8 mouse cellular contexts compared by ENCODE assay signal in the genomic region with DNA sequence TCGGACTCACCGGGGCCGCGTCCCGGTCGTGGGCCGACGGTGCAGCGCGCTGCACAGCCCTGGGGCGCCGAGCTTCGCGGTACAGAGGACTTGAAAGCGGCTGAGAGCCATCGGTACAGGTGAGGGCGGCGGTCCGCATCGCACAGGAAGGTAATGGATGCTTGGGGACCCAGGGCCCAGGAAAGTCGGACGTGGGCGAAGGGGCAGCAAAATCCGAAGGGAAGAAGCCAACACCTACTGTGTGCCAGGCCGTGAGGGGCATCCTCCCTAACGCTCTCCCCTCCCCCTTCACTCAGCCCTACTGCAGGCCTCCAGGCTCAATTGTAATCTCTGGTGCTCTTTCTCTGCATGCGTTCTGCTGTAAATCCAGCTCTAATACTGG. TPM values are rescaled to one million over a fixed set of nuclear protein-coding genes. Genes with fewer than 3 reads are reported as not detected.
A peak's percentile ranks its signal among the peaks of the same experiment; 100 is the strongest.
DNase-seq lines count a peak whose midpoint lies in the region; ATAC-seq lines count a peak whose summit lies in the region.

No protein-coding gene starts in this region.

- H3K36me3 ChIP-seq in hindbrain, embryonic 15.5 days, result peaks cover 31% of the 10 kb centered on the region
- peaks cover 30% of the 10 kb centered on the region for H3K36me3 ChIP-seq in midbrain, embryonic 16.5 days (ENCODE audit: control insufficient read depth, insufficient read depth, low read length)

- H3K9me3 ChIP-seq in hindbrain, embryonic 15.5 days, result no peaks in the 10 kb centered on the region
- H3K9me3 ChIP-seq in midbrain, embryonic 16.5 days (replicated peaks; ENCODE audit: control insufficient read depth, low read length, poor library complexity, severe bottlenecking), result no peaks in the 10 kb centered on the region

- ATAC-seq in hindbrain, embryonic 15.5 days (ENCODE audit: low FRiP score, low read depth), result peak; percentile 58
- peak; percentile 50 for ATAC-seq in midbrain, embryonic 16.5 days

- no peaks in the 10 kb centered on the region for H3K27me3 ChIP-seq in hindbrain, embryonic 15.5 days
- no peaks in the 10 kb centered on the region for H3K27me3 ChIP-seq in midbrain, embryonic 16.5 days (ENCODE audit: control insufficient read depth, insufficient read depth, low read depth, low read length)

- H3K4me2 ChIP-seq in hindbrain, embryonic 15.5 days, result peak overlapping the region; percentile 81
- H3K4me2 ChIP-seq in midbrain, embryonic 16.5 days (ENCODE audit: low read length), result peak overlapping the region; percentile 90

- H3K27ac ChIP-seq in hindbrain, embryonic 15.5 days (replicated peaks), result peak overlapping the region; percentile 96
- peak overlapping the region; percentile 99 for H3K27ac ChIP-seq in midbrain, embryonic 16.5 days (ENCODE audit: low read length)

- peak; percentile 59 for DNase-seq in cerebellum, adult 9-10 months
- DNase-seq in cerebellum, postnatal 14 days, result no peak
- peak; percentile 21 for DNase-seq in right cerebral cortex, adult 18-20 months
- DNase-seq in right cerebral cortex, postnatal 10 days (ENCODE audit: low spot score in 2 of 2), result no peak
- DNase-seq in Muller cell, postnatal 12 days (ENCODE audit: inconsistent ontology term), result no peak
- no peak for DNase-seq in cerebellum, postnatal 36 days

- WGBS in hindbrain, embryonic 15.5 days, result 0% methylated on average over 26 of the region's 27 CpGs
- 0% methylated on average over 27 of the region's 27 CpGs for WGBS in midbrain, embryonic 16.5 days

- H3K9ac ChIP-seq in hindbrain, embryonic 15.5 days, result peak overlapping the region; percentile 94
- peak overlapping the region; percentile 99 for H3K9ac ChIP-seq in midbrain, embryonic 16.5 days (ENCODE audit: low read depth, low read length)

- H3K4me3 ChIP-seq in hindbrain, embryonic 15.5 days, result peak overlapping the region; percentile 86
- peak overlapping the region; percentile 96 for H3K4me3 ChIP-seq in midbrain, embryonic 16.5 days (ENCODE audit: low read depth, low read length)

- H3K4me1 ChIP-seq in hindbrain, embryonic 15.5 days (replicated peaks), result peaks cover 41% of the 10 kb centered on the region
- H3K4me1 ChIP-seq in midbrain, embryonic 16.5 days (ENCODE audit: control insufficient read depth, insufficient read depth, low read length), result peaks cover 38% of the 10 kb centered on the region

RNA-seq across cellular contexts. Expression of a gene that starts 0.4 kb away (rescaled TPM):
- 18.4 and 19.3 TPM in 2 replicates for polyA plus RNA-seq in hindbrain, embryonic 15.5 days (2015; fragmentation: Nextera tagmentation; extraction: Ambion mirVana)
- 14.3 and 15.5 TPM in 2 replicates for polyA plus RNA-seq in midbrain, embryonic 16.5 days (2015; fragmentation: Nextera tagmentation; extraction: Ambion mirVana)

RNA-seq across cellular contexts. Expression of a gene that starts 0.5 kb away (rescaled TPM):
- polyA plus RNA-seq in hindbrain, embryonic 15.5 days (2015; fragmentation: Nextera tagmentation; extraction: Ambion mirVana), result 51.9 and 56.2 TPM in 2 replicates
- polyA plus RNA-seq in midbrain, embryonic 16.5 days (2015; fragmentation: Nextera tagmentation; extraction: Ambion mirVana), result 48.7 and 54.9 TPM in 2 replicates

RNA-seq across cellular contexts. Expression of a gene that starts 10.7 kb away (rescaled TPM):
- 72.0 and 80.9 TPM in 2 replicates for polyA plus RNA-seq in hindbrain, embryonic 15.5 days (2015; fragmentation: Nextera tagmentation; extraction: Ambion mirVana)
- polyA plus RNA-seq in midbrain, embryonic 16.5 days (2015; fragmentation: Nextera tagmentation; extraction: Ambion mirVana), result 64.5 and 70.4 TPM in 2 replicates

RNA-seq across cellular contexts. Expression of a gene that starts 24.7 kb away (rescaled TPM):
- polyA plus RNA-seq in hindbrain, embryonic 15.5 days (2015; fragmentation: Nextera tagmentation; extraction: Ambion mirVana), result 4.9 and 5.0 TPM in 2 replicates
- polyA plus RNA-seq in midbrain, embryonic 16.5 days (2015; fragmentation: Nextera tagmentation; extraction: Ambion mirVana), result 2.8 and 4.8 TPM in 2 replicates

RNA-seq across cellular contexts. Expression of a gene that starts 25.1 kb away (rescaled TPM):
- polyA plus RNA-seq in hindbrain, embryonic 15.5 days (2015; fragmentation: Nextera tagmentation; extraction: Ambion mirVana), result 37.2 and 38.8 TPM in 2 replicates
- polyA plus RNA-seq in midbrain, embryonic 16.5 days (2015; fragmentation: Nextera tagmentation; extraction: Ambion mirVana), result 30.7 and 31.2 TPM in 2 replicates

Comparison
In these comparisons a context has a peak if more than half of its experiments do, and no peak if none do; other contexts are left out.
1. DNase-seq: peak in cerebellum, adult 9-10 months (single experiment) and right cerebral cortex, adult 18-20 months (single experiment); none in cerebellum, postnatal 14 days (0 of 2), right cerebral cortex, postnatal 10 days (0 of 2), Muller cell, postnatal 12 days (single experiment) and cerebellum, postnatal 36 days (0 of 2).